Mouse (Mus musculus) adrenal gland, postnatal 36 days (tissue): Measurements from ENCODE around the gene Rgl1. TPM values are rescaled to one million over a fixed set of nuclear protein-coding genes. Genes with fewer than 3 reads are reported as not detected.
"Not testable (repeated sequence)": the region's sequence is repeated elsewhere in the genome, so short reads cannot be mapped to it uniquely, and the experiment has no call there.

Experiments used
- DNase-seq, 2 experiments: peaks; one replicate each; pipeline ENCODE4 v3.0.0; 2021; ENCODE audit warnings: mixed read lengths in 1 of 2
- total RNA-seq, 2 experiments: library from RNA; stranded (reverse); gene quantifications; 2 replicates each; pipeline ENCODE4 v1.2.3; 2021

Rgl1 gene
- total RNA-seq, 2 experiments from 2014 or later = 27.6 to 37.2 TPM

GRCm38 (mm10) chr1:152785446-152785845, 19.3 kb upstream of the Rgl1 start:
- DNase-seq = not testable (repeated sequence)

- no peak for DNase-seq
Observed at GRCm38 (mm10) chr1:152784620-152785019, 18.5 kb upstream of the Rgl1 start.

GRCm38 (mm10) chr1:152779071-152779737, 13.1 kb upstream of the Rgl1 start:
- peak; percentile 88 to 90 for DNase-seq

- DNase-seq = not testable (repeated sequence)
Observed at GRCm38 (mm10) chr1:152774601-152775000, 8.4 kb upstream of the Rgl1 start.

GRCm38 (mm10) chr1:152771016-152771415, 4.9 kb upstream of the Rgl1 start:
- no peak for DNase-seq

GRCm38 (mm10) chr1:152767749-152768488, 1.8 kb upstream of the Rgl1 start:
- peak; percentile 81 to 85 for DNase-seq

- peak; percentile 15 to 34 for DNase-seq
Observed at GRCm38 (mm10) chr1:152766804-152767748, 925 bp upstream of the Rgl1 start.

GRCm38 (mm10) chr1:152761791-152762190, 4.4 kb downstream of the Rgl1 start:
- no peak for DNase-seq

GRCm38 (mm10) chr1:152750312-152750965, 15.7 kb downstream of the Rgl1 start, which contains the start of gene Apobec4:
Gene Apobec4 (plus strand): TSS chr1:152750551.
- DNase-seq = no peak

- no peak for DNase-seq
Observed at GRCm38 (mm10) chr1:152749276-152749675, 16.9 kb downstream of the Rgl1 start.

GRCm38 (mm10) chr1:152746426-152746825, 19.7 kb downstream of the Rgl1 start:
- peak; percentile 79 to 88 for DNase-seq

- no peak for DNase-seq
Observed at GRCm38 (mm10) chr1:152743095-152743826, 22.9 kb downstream of the Rgl1 start.

GRCm38 (mm10) chr1:152739374-152739773, 26.8 kb downstream of the Rgl1 start:
- no peak for DNase-seq

GRCm38 (mm10) chr1:152738793-152739192, 27.4 kb downstream of the Rgl1 start:
- no peak for DNase-seq

GRCm38 (mm10) chr1:152727604-152728236, 38.4 kb downstream of the Rgl1 start:
- peak in 1 of 2 experiments; percentile 14 for DNase-seq

- no peak for DNase-seq
Observed at GRCm38 (mm10) chr1:152726095-152726494, 40.1 kb downstream of the Rgl1 start.

- no peak for DNase-seq
Observed at GRCm38 (mm10) chr1:152724286-152724685, 41.9 kb downstream of the Rgl1 start.

GRCm38 (mm10) chr1:152721535-152722198, 44.5 kb downstream of the Rgl1 start:
- DNase-seq = no peak

GRCm38 (mm10) chr1:152720969-152721368, 45.2 kb downstream of the Rgl1 start:
- DNase-seq = no peak

- DNase-seq = no peak
Observed at GRCm38 (mm10) chr1:152718200-152718599, 48.0 kb downstream of the Rgl1 start.
